ENCODE assay signal across 15 mouse cellular contexts in genomic region chr11:89061362-89061761, GRCm38 (mm10). TPM values are rescaled to one million over a fixed set of nuclear protein-coding genes. Genes with fewer than 3 reads are reported as not detected.
A peak's percentile ranks its signal among the peaks of the same experiment; 100 is the strongest.
DNase-seq lines count a peak whose midpoint lies in the region; ATAC-seq lines count a peak whose summit lies in the region.
"Had no signal": no experiment of that assay in that cellular context is flagged by ENCODE, and none has a peak within 500 bp of the region (broad histone marks: within the 10 kb centered on the region; RNA-seq: fewer than 3 reads in every experiment).

No protein-coding gene starts in this region.

- no peak overlapping the region for H3K4me3 ChIP-seq in liver, embryonic 15.5 days (replicated peaks)
- no peak overlapping the region for H3K4me3 ChIP-seq in liver, embryonic 12.5 days
- no peak overlapping the region for H3K4me3 ChIP-seq in embryonic facial prominence, embryonic 10.5 days

- H3K4me2 ChIP-seq in liver, embryonic 15.5 days, result 0 out of 2 replicates have a peak overlapping the region, but pooled peaks have one; percentile 99
- no peak overlapping the region; the same call in 1 of the 2 replicates for H3K4me2 ChIP-seq in liver, embryonic 12.5 days

- no peaks in the 10 kb centered on the region for H3K9me3 ChIP-seq in liver, embryonic 15.5 days (replicated peaks)
- H3K9me3 ChIP-seq in liver, embryonic 12.5 days (replicated peaks), result no peaks in the 10 kb centered on the region
- no peaks in the 10 kb centered on the region for H3K9me3 ChIP-seq in embryonic facial prominence, embryonic 10.5 days
- H3K9me3 ChIP-seq: heart, embryonic 15.5 days; limb, embryonic 13.5 days had no signal

- H3K27me3 ChIP-seq in liver, embryonic 15.5 days, result no peaks in the 10 kb centered on the region
- peaks cover 4% of the 10 kb centered on the region; the same call in 1 of the 2 replicates for H3K27me3 ChIP-seq in liver, embryonic 12.5 days (replicated peaks)
- no peaks in the 10 kb centered on the region for H3K27me3 ChIP-seq in embryonic facial prominence, embryonic 10.5 days (replicated peaks; ENCODE audit: low read depth, poor library complexity, severe bottlenecking)
- H3K27me3 ChIP-seq: heart, embryonic 15.5 days; limb, embryonic 13.5 days had no signal

- no peak for ATAC-seq in liver, embryonic 15.5 days (ENCODE audit: insufficient read depth)
- ATAC-seq in liver, embryonic 12.5 days, result no peak

- no peaks in the 10 kb centered on the region for H3K36me3 ChIP-seq in liver, embryonic 15.5 days (replicated peaks)
- H3K36me3 ChIP-seq in liver, embryonic 12.5 days, result no peaks in the 10 kb centered on the region
- H3K36me3 ChIP-seq in embryonic facial prominence, embryonic 10.5 days (replicated peaks), result peaks cover 9% of the 10 kb centered on the region
- H3K36me3 ChIP-seq: heart, embryonic 15.5 days; limb, embryonic 13.5 days had no signal

- no peak overlapping the region for H3K9ac ChIP-seq in liver, embryonic 15.5 days
- no peak overlapping the region for H3K9ac ChIP-seq in liver, embryonic 12.5 days
- H3K9ac ChIP-seq: limb, embryonic 13.5 days had no signal

- no peak overlapping the region for H3K27ac ChIP-seq in liver, embryonic 15.5 days (replicated peaks)
- no peak overlapping the region for H3K27ac ChIP-seq in liver, embryonic 12.5 days
- no peak overlapping the region for H3K27ac ChIP-seq in embryonic facial prominence, embryonic 10.5 days (replicated peaks)
- H3K27ac ChIP-seq: heart, embryonic 15.5 days; limb, embryonic 13.5 days had no signal

- WGBS in liver, embryonic 15.5 days (ENCODE audit: insufficient replicate concordance), result 49% methylated on average over 7 of the region's 7 CpGs
- 64% methylated on average over 7 of the region's 7 CpGs for WGBS in liver, embryonic 12.5 days (ENCODE audit: insufficient replicate concordance)
- WGBS in embryonic facial prominence, embryonic 10.5 days, result 86% methylated on average over 7 of the region's 7 CpGs

- peaks cover 42% of the 10 kb centered on the region for H3K4me1 ChIP-seq in liver, embryonic 15.5 days (replicated peaks)
- peaks cover 48% of the 10 kb centered on the region for H3K4me1 ChIP-seq in liver, embryonic 12.5 days
- H3K4me1 ChIP-seq in embryonic facial prominence, embryonic 10.5 days, result peaks cover 21% of the 10 kb centered on the region

- DNase-seq in B cell, adult 2 months, result peak; percentile 27 to 37
- peak; percentile 60 for DNase-seq in CD4-positive, CD25-positive, alpha-beta regulatory T cell, adult 2 months (ENCODE audit: low read depth, low spot score)
- peak; percentile 26 for DNase-seq in lung, postnatal 36 days
- no peak for DNase-seq in embryonic facial prominence, embryonic 10.5 days (ENCODE audit: low spot score)
- no peak for DNase-seq in adrenal gland, postnatal 14 days

RNA-seq across cellular contexts. Expression of gene Dgke, which starts 5.3 kb away (rescaled TPM):
- 0.40 and 0.62 TPM in 2 replicates for polyA plus RNA-seq in liver, embryonic 15.5 days (2015; fragmentation: Nextera tagmentation; extraction: Ambion mirVana)
- polyA plus RNA-seq in liver, embryonic 12.5 days (2016; fragmentation: Nextera tagmentation; extraction: Ambion mirVana), result 1.6 and 1.7 TPM in 2 replicates
- polyA plus RNA-seq in embryonic facial prominence, embryonic 10.5 days (2016; fragmentation: Nextera tagmentation; extraction: Ambion mirVana), result 4.5 and 4.7 TPM in 2 replicates
- 12.8 and 15.0 TPM in 2 replicates for total RNA-seq in adrenal gland, postnatal 14 days (2021)

RNA-seq across cellular contexts. Expression of gene Gm525, which starts 12.3 kb away (rescaled TPM):
- polyA plus RNA-seq in liver, embryonic 15.5 days (2015; fragmentation: Nextera tagmentation; extraction: Ambion mirVana), result not detected in 2 replicates
- polyA plus RNA-seq in liver, embryonic 12.5 days (2016; fragmentation: Nextera tagmentation; extraction: Ambion mirVana), result not detected in 2 replicates
- not detected in 2 replicates for polyA plus RNA-seq in embryonic facial prominence, embryonic 10.5 days (2016; fragmentation: Nextera tagmentation; extraction: Ambion mirVana)
- not detected in 2 replicates for total RNA-seq in adrenal gland, postnatal 14 days (2021)
- total RNA-seq: adrenal gland, postnatal 10 days; layer of hippocampus, adult 2 months; left cerebral cortex, adult 8-10 months had no signal
- polyA plus RNA-seq: forebrain, embryonic 14.5 days; hindbrain, embryonic 11.5 days; spleen, adult 2 months had no signal

Comparison
In these comparisons a context has a peak if more than half of its experiments do, and no peak if none do; other contexts are left out.
1. DNase-seq: peak in B cell, adult 2 months (2 of 2), CD4-positive, CD25-positive, alpha-beta regulatory T cell, adult 2 months (single experiment) and lung, postnatal 36 days (single experiment); none in embryonic facial prominence, embryonic 10.5 days (single experiment) and adrenal gland, postnatal 14 days (single experiment).